Mouse (Mus musculus): ENCODE results near the gene Best1.

Gene Best1

GRCm38 (mm10) chr19:10001206-10001969 lies at the start of gene Best1, which contains the start of gene Rab3il1:
Best1 (minus strand) TSS chr19:10001633.
Rab3il1 (plus strand) TSS chr19:10001669.
- DNase-seq (ENCODE audit: extremely low read depth, insufficient read length, low spot score), result no peak

GRCm38 (mm10) chr19:10050438-10050837 lies 49.0 kb upstream of the Best1 start:
- no peak for DNase-seq (ENCODE audit: extremely low read depth, insufficient read length, low spot score)

- DNase-seq (ENCODE audit: extremely low read depth, insufficient read length, low spot score), result no peak
These were observed 48.1 kb upstream of the Best1 start for GRCm38 (mm10) chr19:10049533-10049932.

GRCm38 (mm10) chr19:10046983-10047382 lies 45.5 kb upstream of the Best1 start:
- no peak for DNase-seq (ENCODE audit: extremely low read depth, insufficient read length, low spot score)

- no peak for DNase-seq (ENCODE audit: extremely low read depth, insufficient read length, low spot score)
These were observed 44.9 kb upstream of the Best1 start for GRCm38 (mm10) chr19:10046346-10046745.

- no peak for DNase-seq (ENCODE audit: extremely low read depth, insufficient read length, low spot score)
These were observed 44.3 kb upstream of the Best1 start for GRCm38 (mm10) chr19:10045707-10046106.

GRCm38 (mm10) chr19:10043643-10044042 lies 42.2 kb upstream of the Best1 start:
- DNase-seq (ENCODE audit: extremely low read depth, insufficient read length, low spot score), result peak; percentile 74

- no peak for DNase-seq (ENCODE audit: extremely low read depth, insufficient read length, low spot score)
These were observed 41.4 kb upstream of the Best1 start for GRCm38 (mm10) chr19:10042816-10043215.

- peak; percentile 84 for DNase-seq (ENCODE audit: extremely low read depth, insufficient read length, low spot score)
These were observed 40.8 kb upstream of the Best1 start for GRCm38 (mm10) chr19:10042232-10042631.

GRCm38 (mm10) chr19:10041388-10042148 lies 40.1 kb upstream of the Best1 start, which contains the start of gene Fads3:
Fads3 (plus strand) TSS chr19:10041569.
- peak; percentile 84 for DNase-seq (ENCODE audit: extremely low read depth, insufficient read length, low spot score)

- no peak for DNase-seq (ENCODE audit: extremely low read depth, insufficient read length, low spot score)
These were observed 39.5 kb upstream of the Best1 start for GRCm38 (mm10) chr19:10040866-10041387.

- DNase-seq (ENCODE audit: extremely low read depth, insufficient read length, low spot score), result no peak
These were observed 38.2 kb upstream of the Best1 start for GRCm38 (mm10) chr19:10039615-10040014.

GRCm38 (mm10) chr19:10038910-10039309 lies 37.5 kb upstream of the Best1 start:
- peak; percentile 53 for DNase-seq (ENCODE audit: extremely low read depth, insufficient read length, low spot score)

- DNase-seq (ENCODE audit: extremely low read depth, insufficient read length, low spot score), result no peak
These were observed 36.9 kb upstream of the Best1 start for GRCm38 (mm10) chr19:10038364-10038763.

GRCm38 (mm10) chr19:10037534-10037933 lies 36.1 kb upstream of the Best1 start:
- no peak for DNase-seq (ENCODE audit: extremely low read depth, insufficient read length, low spot score)

- peak; percentile 37 for DNase-seq (ENCODE audit: extremely low read depth, insufficient read length, low spot score)
These were observed 33.5 kb upstream of the Best1 start for GRCm38 (mm10) chr19:10034785-10035447.

- DNase-seq (ENCODE audit: extremely low read depth, insufficient read length, low spot score), result no peak
These were observed 32.9 kb upstream of the Best1 start for GRCm38 (mm10) chr19:10034356-10034755.

GRCm38 (mm10) chr19:10033211-10033973 lies 32.0 kb upstream of the Best1 start:
- no peak for DNase-seq (ENCODE audit: extremely low read depth, insufficient read length, low spot score)

GRCm38 (mm10) chr19:10029746-10030145 lies 28.3 kb upstream of the Best1 start:
- no peak for DNase-seq (ENCODE audit: extremely low read depth, insufficient read length, low spot score)

- no peak for DNase-seq (ENCODE audit: extremely low read depth, insufficient read length, low spot score)
These were observed 23.9 kb upstream of the Best1 start for GRCm38 (mm10) chr19:10025169-10025875.

Measured in 3134 (cell line).